Mouse (Mus musculus): ENCODE results near the gene AI481877. TPM values are rescaled to one million over a fixed set of nuclear protein-coding genes. Genes with fewer than 3 reads are reported as not detected.

The AI481877 gene
- polyA plus RNA-seq, 1 experiment from 2014 or later, result not detected

- no peaks in the 10 kb centered on the region for H3K36me3 ChIP-seq
- H3K27ac ChIP-seq (replicated peaks), result no peak overlapping the region
- no peak overlapping the region for H3K4me3 ChIP-seq
- 85% methylated on average over 2 of the region's 2 CpGs for WGBS
- no peaks in the 10 kb centered on the region for H3K9me3 ChIP-seq (replicated peaks)
- DNase-seq (ENCODE audit: low spot score), result no peak
- no peaks in the 10 kb centered on the region for H3K27me3 ChIP-seq (ENCODE audit: low read depth, poor library complexity, severe bottlenecking)
- H3K4me1 ChIP-seq, result no peaks in the 10 kb centered on the region
Measured at GRCm38 (mm10) chr4:59164034-59164433, 25.3 kb upstream of the AI481877 start.

DNA sequence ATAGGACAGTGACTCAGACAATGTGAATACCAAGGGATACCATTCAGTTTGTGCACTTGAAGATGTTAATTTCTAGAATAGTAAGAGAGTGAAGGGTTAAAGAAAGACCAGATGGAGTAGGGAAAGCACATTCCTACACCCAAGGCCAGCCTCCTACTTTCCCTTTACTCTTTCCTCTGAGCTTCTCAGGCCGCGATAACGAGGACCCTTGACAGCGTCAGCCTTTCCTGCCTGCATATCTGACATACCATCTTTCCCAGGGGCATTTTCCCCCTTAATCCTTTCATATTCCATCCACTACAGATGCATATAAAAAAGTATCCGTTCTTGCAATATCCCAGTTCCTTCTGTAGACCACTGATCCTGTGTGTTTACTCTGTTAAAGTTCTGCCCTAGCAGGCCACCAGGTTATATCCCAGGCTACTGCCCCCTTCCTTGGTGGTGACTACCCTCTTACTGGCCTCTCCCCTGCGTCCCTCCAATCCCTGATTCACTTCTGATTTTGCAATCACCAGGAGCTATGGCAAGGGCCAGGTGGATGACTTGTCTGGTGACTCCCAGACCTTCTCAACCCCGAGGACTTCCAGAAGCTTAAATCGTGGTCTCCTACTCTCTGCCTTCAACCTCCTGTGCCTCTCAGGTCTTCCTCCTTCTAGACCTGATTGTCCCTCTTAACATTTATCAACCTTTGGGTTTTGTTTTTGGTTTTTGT, 22.3 kb upstream of the AI481877 start:
- no peak for DNase-seq (ENCODE audit: low spot score)
- Histone ChIP-seq H3K27ac (replicated peaks) (no peak overlapping the region), H3K27me3 (ENCODE audit: low read depth, poor library complexity, severe bottlenecking) (no peaks in the 10 kb centered on the region), H3K4me3 (no peak overlapping the region), H3K36me3 (no peaks in the 10 kb centered on the region), H3K4me1 (no peaks in the 10 kb centered on the region), H3K9me3 (replicated peaks) (no peaks in the 10 kb centered on the region)
- WGBS, result 83% methylated on average over 8 of the region's 8 CpGs

DNA sequence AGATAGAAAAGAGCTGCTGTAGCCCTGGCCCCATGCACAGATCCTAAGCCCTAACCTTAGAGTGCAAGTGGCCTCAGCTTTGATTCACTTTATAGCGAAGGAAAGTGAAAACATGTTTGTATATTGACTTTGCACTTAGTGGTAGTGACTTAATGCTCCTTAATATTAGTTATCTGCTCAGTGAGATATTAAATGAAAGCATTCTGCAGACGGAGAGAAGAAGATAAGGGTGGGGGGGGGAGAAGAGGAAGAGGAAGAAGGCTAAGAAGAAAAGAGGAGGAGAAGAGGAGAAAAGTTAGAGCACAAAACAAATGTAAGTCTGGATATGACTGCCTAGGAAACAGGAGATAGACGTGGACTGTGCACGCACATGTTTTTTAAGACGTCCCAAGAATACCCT, 21.5 kb upstream of the AI481877 start:
- Histone ChIP-seq H3K27ac (replicated peaks) (no peak overlapping the region), H3K27me3 (ENCODE audit: low read depth, poor library complexity, severe bottlenecking) (no peaks in the 10 kb centered on the region), H3K9me3 (replicated peaks) (no peaks in the 10 kb centered on the region), H3K4me1 (no peaks in the 10 kb centered on the region), H3K36me3 (no peaks in the 10 kb centered on the region), H3K4me3 (no peak overlapping the region)
- no peak for DNase-seq (ENCODE audit: low spot score)
- WGBS, result 92% methylated on average over 5 of the region's 5 CpGs

GRCm38 (mm10) chr4:59157654-59158053, 18.9 kb upstream of the AI481877 start:
- no peak for DNase-seq (ENCODE audit: low spot score)
- Histone ChIP-seq H3K27ac (replicated peaks) (no peak overlapping the region), H3K4me1 (no peaks in the 10 kb centered on the region), H3K36me3 (no peaks in the 10 kb centered on the region), H3K9me3 (replicated peaks) (no peaks in the 10 kb centered on the region), H3K27me3 (ENCODE audit: low read depth, poor library complexity, severe bottlenecking) (no peaks in the 10 kb centered on the region), H3K4me3 (no peak overlapping the region)
- 77% methylated on average over 2 of the region's 2 CpGs for WGBS

- Histone ChIP-seq H3K9me3 (replicated peaks) (no peaks in the 10 kb centered on the region), H3K4me1 (no peaks in the 10 kb centered on the region), H3K27me3 (ENCODE audit: low read depth, poor library complexity, severe bottlenecking) (no peaks in the 10 kb centered on the region), H3K36me3 (no peaks in the 10 kb centered on the region), H3K4me3 (no peak overlapping the region), H3K27ac (replicated peaks) (no peak overlapping the region)
- 87% methylated on average over 7 of the region's 7 CpGs for WGBS
- no peak for DNase-seq (ENCODE audit: low spot score)
Measured at GRCm38 (mm10) chr4:59156897-59157592, 18.3 kb upstream of the AI481877 start.

DNA sequence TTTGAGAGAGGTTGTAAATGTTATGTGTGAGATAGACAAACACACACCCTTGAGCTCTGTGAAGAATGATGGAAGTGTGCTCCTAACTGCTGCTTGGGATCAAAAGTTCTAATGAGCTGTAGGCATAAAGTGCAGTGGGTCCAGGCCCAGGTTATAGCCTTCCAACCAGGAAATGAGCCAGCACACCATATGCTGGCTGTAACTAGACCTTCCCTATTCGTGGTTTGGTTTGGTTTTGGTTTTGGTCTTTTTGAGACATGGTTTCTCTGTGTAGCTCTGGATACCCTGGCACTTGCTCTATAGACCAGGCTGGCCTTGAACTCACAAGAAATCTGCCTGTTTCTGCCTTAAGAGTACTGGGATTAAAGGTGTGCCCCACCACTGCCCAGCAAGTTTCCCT, 13.2 kb upstream of the AI481877 start:
- DNase-seq (ENCODE audit: low spot score), result no peak
- WGBS, result 77% methylated on average over 1 of the region's 1 CpGs
- Histone ChIP-seq H3K4me3 (no peak overlapping the region), H3K27me3 (ENCODE audit: low read depth, poor library complexity, severe bottlenecking) (no peaks in the 10 kb centered on the region), H3K27ac (replicated peaks) (no peak overlapping the region), H3K9me3 (replicated peaks) (no peaks in the 10 kb centered on the region), H3K4me1 (no peaks in the 10 kb centered on the region), H3K36me3 (no peaks in the 10 kb centered on the region)

GRCm38 (mm10) chr4:59150907-59151306, 12.1 kb upstream of the AI481877 start:
- Histone ChIP-seq H3K4me3 (no peak overlapping the region), H3K36me3 (no peaks in the 10 kb centered on the region), H3K9me3 (replicated peaks) (no peaks in the 10 kb centered on the region), H3K27me3 (ENCODE audit: low read depth, poor library complexity, severe bottlenecking) (no peaks in the 10 kb centered on the region), H3K4me1 (no peaks in the 10 kb centered on the region), H3K27ac (replicated peaks) (no peak overlapping the region)
- 86% methylated on average over 5 of the region's 5 CpGs for WGBS
- DNase-seq (ENCODE audit: low spot score), result no peak

GRCm38 (mm10) chr4:59149043-59149442, 10.3 kb upstream of the AI481877 start:
- no peaks in the 10 kb centered on the region for H3K4me1 ChIP-seq
- no peak for DNase-seq (ENCODE audit: low spot score)
- no peak overlapping the region for H3K27ac ChIP-seq (replicated peaks)
- no peak overlapping the region for H3K4me3 ChIP-seq
- H3K36me3 ChIP-seq, result no peaks in the 10 kb centered on the region
- 85% methylated on average over 5 of the region's 5 CpGs for WGBS
- no peaks in the 10 kb centered on the region for H3K27me3 ChIP-seq (ENCODE audit: low read depth, poor library complexity, severe bottlenecking)
- no peaks in the 10 kb centered on the region for H3K9me3 ChIP-seq (replicated peaks)

DNA sequence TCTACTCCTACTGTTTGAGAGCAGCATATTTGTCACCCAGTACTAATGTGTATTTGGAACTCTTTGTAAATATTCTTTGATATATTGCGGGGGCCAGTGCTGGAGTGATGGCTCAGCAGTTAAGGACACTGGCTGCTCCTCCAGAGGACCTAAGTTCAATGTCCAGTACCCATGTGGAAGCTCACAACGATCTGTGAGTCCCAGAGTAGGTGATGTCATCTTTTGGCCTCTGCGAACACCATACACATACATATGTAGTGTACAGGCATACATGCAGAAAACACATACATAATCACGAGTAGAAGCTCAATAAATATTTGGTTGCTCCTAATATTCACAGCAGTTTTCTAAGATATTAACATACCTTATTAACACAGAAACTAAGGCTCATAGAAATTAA, 9.8 kb downstream of the AI481877 start:
- Histone ChIP-seq H3K4me1 (no peaks in the 10 kb centered on the region), H3K4me3 (no peak overlapping the region), H3K27me3 (ENCODE audit: low read depth, poor library complexity, severe bottlenecking) (no peaks in the 10 kb centered on the region), H3K27ac (replicated peaks) (no peak overlapping the region), H3K36me3 (no peaks in the 10 kb centered on the region), H3K9me3 (replicated peaks) (no peaks in the 10 kb centered on the region)
- 85% methylated on average over 4 of the region's 4 CpGs for WGBS
- DNase-seq (ENCODE audit: low spot score), result no peak

- no peaks in the 10 kb centered on the region for H3K36me3 ChIP-seq
- H3K4me3 ChIP-seq, result no peak overlapping the region
- no peaks in the 10 kb centered on the region for H3K4me1 ChIP-seq
- no peaks in the 10 kb centered on the region for H3K9me3 ChIP-seq (replicated peaks)
- 88% methylated on average over 1 of the region's 1 CpGs for WGBS
- H3K27me3 ChIP-seq (ENCODE audit: low read depth, poor library complexity, severe bottlenecking), result no peaks in the 10 kb centered on the region
- no peak overlapping the region for H3K27ac ChIP-seq (replicated peaks)
- no peak for DNase-seq (ENCODE audit: low spot score)
Measured at GRCm38 (mm10) chr4:59125053-59125452, 13.7 kb downstream of the AI481877 start.

DNA sequence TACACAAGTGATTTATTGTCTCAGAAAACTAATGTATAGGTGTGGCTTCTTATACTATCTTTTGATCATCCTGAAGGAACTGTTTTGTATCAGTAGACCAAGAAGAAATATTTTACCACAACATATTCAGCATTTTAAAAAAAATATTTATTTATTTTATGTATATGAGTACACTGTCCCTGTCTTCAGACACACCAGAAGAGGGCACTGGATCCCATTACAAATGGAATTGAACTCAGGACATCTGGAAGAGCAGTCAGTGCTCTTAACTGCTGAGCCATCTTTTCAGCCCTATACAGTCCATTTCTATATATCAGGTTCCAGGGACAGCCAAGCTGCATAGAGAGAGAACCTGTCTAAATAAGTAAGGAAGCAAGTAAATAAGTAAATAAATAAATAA, 15.2 kb downstream of the AI481877 start:
- H3K4me1 ChIP-seq, result no peaks in the 10 kb centered on the region
- H3K36me3 ChIP-seq, result no peaks in the 10 kb centered on the region

GRCm38 (mm10) chr4:59117644-59118495, 20.9 kb downstream of the AI481877 start:
- Histone ChIP-seq H3K27ac (replicated peaks) (no peak overlapping the region), H3K36me3 (no peaks in the 10 kb centered on the region), H3K4me1 (no peaks in the 10 kb centered on the region), H3K9me3 (replicated peaks) (no peaks in the 10 kb centered on the region), H3K27me3 (ENCODE audit: low read depth, poor library complexity, severe bottlenecking) (no peaks in the 10 kb centered on the region), H3K4me3 (no peak overlapping the region)
- no peak for DNase-seq (ENCODE audit: low spot score)
- WGBS, result 96% methylated on average over 24 of the region's 24 CpGs

More for the DNA sequence above, 15.2 kb downstream of the AI481877 start:
- no peak for DNase-seq (ENCODE audit: low spot score)
- no peak overlapping the region for H3K4me3 ChIP-seq
- no peak overlapping the region for H3K27ac ChIP-seq (replicated peaks)
- no peaks in the 10 kb centered on the region for H3K9me3 ChIP-seq (replicated peaks)
- H3K27me3 ChIP-seq (ENCODE audit: low read depth, poor library complexity, severe bottlenecking), result no peaks in the 10 kb centered on the region

- no peak for DNase-seq (ENCODE audit: low spot score)
- no peaks in the 10 kb centered on the region for H3K27me3 ChIP-seq (ENCODE audit: low read depth, poor library complexity, severe bottlenecking)
- no peak overlapping the region for H3K27ac ChIP-seq (replicated peaks)
- no peaks in the 10 kb centered on the region for H3K36me3 ChIP-seq
- no peaks in the 10 kb centered on the region for H3K9me3 ChIP-seq (replicated peaks)
- 87% methylated on average over 4 of the region's 4 CpGs for WGBS
- no peak overlapping the region for H3K4me3 ChIP-seq
- H3K4me1 ChIP-seq, result no peaks in the 10 kb centered on the region
Measured at GRCm38 (mm10) chr4:59108721-59109120, 30.1 kb downstream of the AI481877 start.
